Mouse (Mus musculus): ENCODE measurements around the gene Vpreb3. TPM values are rescaled to one million over a fixed set of nuclear protein-coding genes. Genes with fewer than 3 reads are reported as not detected.
A peak's percentile ranks its signal among the peaks of the same experiment; 100 is the strongest.

Vpreb3 gene
- not detected for total RNA-seq (2021)

- DNase-seq: no peak
These were observed at the start of gene Vpreb3 for GRCm38 (mm10) chr10:75942736-75943477. Gene Vpreb3, plus strand, starts transcription at chr10:75943057.

GRCm38 (mm10) chr10:75893089-75893750 is 49.6 kb upstream of the Vpreb3 start, which contains the start of gene Derl3:
Gene Derl3, plus strand, starts transcription at chr10:75893413.
- peak; percentile 95 to 97 for DNase-seq

- DNase-seq: no peak
These were observed 48.3 kb upstream of the Vpreb3 start for GRCm38 (mm10) chr10:75894601-75895000.

- DNase-seq: no peak
These were observed 47.1 kb upstream of the Vpreb3 start for GRCm38 (mm10) chr10:75895730-75896129.

GRCm38 (mm10) chr10:75896208-75896607 is 46.6 kb upstream of the Vpreb3 start:
- peak in 1 of 2 experiments; percentile 30 for DNase-seq

- DNase-seq: peak; percentile 54 to 60
These were observed 45.5 kb upstream of the Vpreb3 start for GRCm38 (mm10) chr10:75897373-75897772.

- no peak for DNase-seq
These were observed 44.8 kb upstream of the Vpreb3 start for GRCm38 (mm10) chr10:75898039-75898564.

- DNase-seq: no peak
These were observed 44.0 kb upstream of the Vpreb3 start for GRCm38 (mm10) chr10:75898846-75899245.

- DNase-seq: no peak
These were observed 38.5 kb upstream of the Vpreb3 start for GRCm38 (mm10) chr10:75904391-75904790.

- DNase-seq: no peak
These were observed 36.0 kb upstream of the Vpreb3 start for GRCm38 (mm10) chr10:75906882-75907281.

GRCm38 (mm10) chr10:75910698-75911097 is 32.2 kb upstream of the Vpreb3 start:
- no peak for DNase-seq

GRCm38 (mm10) chr10:75913013-75913589 is 29.8 kb upstream of the Vpreb3 start:
- DNase-seq: no peak

GRCm38 (mm10) chr10:75915557-75915956 is 27.3 kb upstream of the Vpreb3 start:
- no peak for DNase-seq

GRCm38 (mm10) chr10:75916840-75917239 is 26.0 kb upstream of the Vpreb3 start:
- no peak for DNase-seq

GRCm38 (mm10) chr10:75919026-75919425 is 23.8 kb upstream of the Vpreb3 start:
- no peak for DNase-seq

- DNase-seq: peak; percentile 92 to 93
These were observed 21.7 kb upstream of the Vpreb3 start, which contains the start of gene Smarcb1 for GRCm38 (mm10) chr10:75921026-75921725. Gene Smarcb1, minus strand, starts transcription at chr10:75921617.

- DNase-seq: peak in 1 of 2 experiments; percentile 36
These were observed 20.9 kb upstream of the Vpreb3 start for GRCm38 (mm10) chr10:75921726-75922560.

GRCm38 (mm10) chr10:75924324-75924723 is 18.5 kb upstream of the Vpreb3 start:
- no peak for DNase-seq

- DNase-seq: no peak
These were observed 16.5 kb upstream of the Vpreb3 start for GRCm38 (mm10) chr10:75926396-75926795.

- DNase-seq: no peak
These were observed 12.6 kb upstream of the Vpreb3 start for GRCm38 (mm10) chr10:75930304-75930703.

GRCm38 (mm10) chr10:75931311-75931710 is 11.5 kb upstream of the Vpreb3 start:
- DNase-seq: no peak

All from layer of hippocampus, postnatal 36 days (tissue).